Mouse (Mus musculus) adrenal gland, postnatal 25 days (tissue): Measurements from ENCODE around the gene Kcnq2. TPM values are rescaled to one million over a fixed set of nuclear protein-coding genes. Genes with fewer than 3 reads are reported as not detected.
A peak's percentile ranks its signal among the peaks of the same experiment; 100 is the strongest.

Source experiments
- DNase-seq: peaks from one replicate; pipeline ENCODE4 v3.0.0; 2021; ENCODE audit warnings: mixed read lengths
- long read RNA-seq: library from polyadenylated mRNA; stranded (forward); transcript quantifications from one replicate; pipeline ENCODE4 v2.0.0, GENCODE M21; 2021
- total RNA-seq: library from RNA; stranded (reverse); gene quantifications from 2 replicates; pipeline ENCODE4 v1.2.3, GENCODE M21; 2021

Kcnq2 gene
- 3.7 and 6.3 TPM in 2 replicates for total RNA-seq
- long read RNA-seq, partial matches to known transcripts: 0 of 2 reads
- long read RNA-seq, other reads (novel, unspliced or antisense): 2 of 2 reads

GRCm38 (mm10) chr2:181134591-181135445 lies at the start of gene Kcnq2:
TSS of gene Kcnq2 (minus strand) at chr2:181135300.
- no peak for DNase-seq

GRCm38 (mm10) chr2:181180898-181181297 lies 45.8 kb upstream of the Kcnq2 start:
- no peak for DNase-seq

- no peak for DNase-seq
Measured at GRCm38 (mm10) chr2:181178471-181178870, 43.4 kb upstream of the Kcnq2 start.

GRCm38 (mm10) chr2:181178015-181178414 lies 42.9 kb upstream of the Kcnq2 start:
- no peak for DNase-seq

GRCm38 (mm10) chr2:181174646-181175045 lies 39.5 kb upstream of the Kcnq2 start:
- no peak for DNase-seq

- no peak for DNase-seq
Measured at GRCm38 (mm10) chr2:181166469-181166868, 31.4 kb upstream of the Kcnq2 start.

- DNase-seq: no peak
Measured at GRCm38 (mm10) chr2:181160821-181161220, 25.7 kb upstream of the Kcnq2 start.

GRCm38 (mm10) chr2:181159771-181160170 lies 24.7 kb upstream of the Kcnq2 start:
- DNase-seq: no peak

- no peak for DNase-seq
Measured at GRCm38 (mm10) chr2:181159091-181159514, 24.0 kb upstream of the Kcnq2 start.

- DNase-seq: no peak
Measured at GRCm38 (mm10) chr2:181158471-181158870, 23.4 kb upstream of the Kcnq2 start.

GRCm38 (mm10) chr2:181157716-181158302 lies 22.7 kb upstream of the Kcnq2 start:
- DNase-seq: no peak

GRCm38 (mm10) chr2:181157180-181157579 lies 22.1 kb upstream of the Kcnq2 start:
- DNase-seq: no peak

GRCm38 (mm10) chr2:181156248-181157121 lies 21.4 kb upstream of the Kcnq2 start, which contains the start of gene Eef1a2:
TSS of gene Eef1a2 (minus strand) at chr2:181157014.
- DNase-seq: peak; percentile 23

GRCm38 (mm10) chr2:181155801-181156200 lies 20.7 kb upstream of the Kcnq2 start:
- no peak for DNase-seq

- no peak for DNase-seq
Measured at GRCm38 (mm10) chr2:181154831-181155415, 19.8 kb upstream of the Kcnq2 start.

- no peak for DNase-seq
Measured at GRCm38 (mm10) chr2:181154361-181154760, 19.3 kb upstream of the Kcnq2 start.

- DNase-seq: peak; percentile 41
Measured at GRCm38 (mm10) chr2:181153837-181154236, 18.7 kb upstream of the Kcnq2 start.

- DNase-seq: no peak
Measured at GRCm38 (mm10) chr2:181153131-181153530, 18.0 kb upstream of the Kcnq2 start.

GRCm38 (mm10) chr2:181152701-181153100 lies 17.6 kb upstream of the Kcnq2 start:
- no peak for DNase-seq

- no peak for DNase-seq
Measured at GRCm38 (mm10) chr2:181150281-181150680, 15.2 kb upstream of the Kcnq2 start.

- DNase-seq: no peak
Measured at GRCm38 (mm10) chr2:181148318-181148955, 13.3 kb upstream of the Kcnq2 start.
